Mouse (Mus musculus) thymus, adult 2 months (tissue): Measurements from ENCODE around the gene Med23.

ENCODE experiments used
- CTCF ChIP-seq: fragments of 200-500 bp; IDR thresholded peaks from 2 replicates; pipeline ENCODE4 v1.5.1; 2012; ENCODE audit warnings: mild to moderate bottlenecking, control low read depth, low read length, moderate library complexity, borderline replicate concordance; ENCODE audit not compliant: control insufficient read depth, poor library complexity, insufficient read depth; ENCODE audit errors: extremely low read depth
- POLR2A ChIP-seq: fragments of 200-500 bp; IDR thresholded peaks from 2 replicates; pipeline ENCODE4 v1.6.1; 2012; ENCODE audit warnings: mild to moderate bottlenecking, low read length, control low read depth, moderate library complexity; ENCODE audit not compliant: control insufficient read depth, poor library complexity, insufficient read depth; ENCODE audit errors: extremely low read depth

DNA sequence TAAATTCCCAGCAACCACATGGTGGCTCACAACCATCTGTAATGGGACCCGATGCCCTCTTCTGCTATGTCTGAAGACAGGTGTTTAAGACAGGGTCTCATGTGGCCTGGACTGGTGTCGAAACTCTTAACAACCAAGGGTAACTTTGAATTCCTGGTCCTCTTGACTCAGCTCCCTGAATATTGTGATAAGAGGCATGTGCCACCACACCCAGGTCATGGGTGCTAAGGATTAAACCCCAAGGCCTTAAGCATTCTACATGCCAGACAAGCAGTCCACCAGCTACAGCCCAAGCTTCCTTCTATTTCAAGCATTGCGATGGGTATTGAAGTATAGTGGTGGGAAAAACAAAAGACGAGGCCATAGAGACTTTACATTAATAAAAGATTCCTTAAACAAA, 41.6 kb upstream of the Med23 start:
- TF ChIP-seq POLR2A (no peak), CTCF (no peak)
